Mouse (Mus musculus) megakaryocyte, embryonic 14.5 days (primary cell): Measurements from ENCODE around the gene Nbeal2.

ENCODE experiments used
- FLI1 ChIP-seq: IDR thresholded peaks from 2 replicates; pipeline ENCODE4 v1.6.1; 2012; ENCODE audit warnings: low read length, inconsistent platforms, mixed read lengths
- GATA1 ChIP-seq: IDR thresholded peaks from 3 replicates; pipeline ENCODE4 v1.6.1; 2012; ENCODE audit warnings: mixed read lengths, low read length, inconsistent platforms, borderline replicate concordance

- TF ChIP-seq GATA1 (no peak), FLI1 (no peak)
Observed at GRCm38 (mm10) chr9:110623416-110624195, 30.4 kb downstream of the Nbeal2 start.
